Mouse (Mus musculus) layer of hippocampus, postnatal 25 days (tissue): ENCODE data around the gene Il12rb1. TPM values are rescaled to one million over a fixed set of nuclear protein-coding genes. Genes with fewer than 3 reads are reported as not detected.
A peak's percentile ranks its signal among the peaks of the same experiment; 100 is the strongest.
"Not testable (repeated sequence)": the region's sequence is repeated elsewhere in the genome, so short reads cannot be mapped to it uniquely, and the experiment has no call there.

Source experiments
- DNase-seq, 2 experiments: peaks; one replicate each; pipeline ENCODE4 v3.0.0; 2022; ENCODE audit warnings: mixed read lengths in 2 of 2, low spot score in 1 of 2; ENCODE audit errors: extremely low spot score in 1 of 2
- total RNA-seq, 2 experiments: library from RNA; stranded (reverse); gene quantifications; 2 replicates each; pipeline ENCODE4 v1.2.3; 2021

Il12rb1 gene
- total RNA-seq, 2 experiments from 2014 or later = 0.94 to 1.4 TPM

DNA sequence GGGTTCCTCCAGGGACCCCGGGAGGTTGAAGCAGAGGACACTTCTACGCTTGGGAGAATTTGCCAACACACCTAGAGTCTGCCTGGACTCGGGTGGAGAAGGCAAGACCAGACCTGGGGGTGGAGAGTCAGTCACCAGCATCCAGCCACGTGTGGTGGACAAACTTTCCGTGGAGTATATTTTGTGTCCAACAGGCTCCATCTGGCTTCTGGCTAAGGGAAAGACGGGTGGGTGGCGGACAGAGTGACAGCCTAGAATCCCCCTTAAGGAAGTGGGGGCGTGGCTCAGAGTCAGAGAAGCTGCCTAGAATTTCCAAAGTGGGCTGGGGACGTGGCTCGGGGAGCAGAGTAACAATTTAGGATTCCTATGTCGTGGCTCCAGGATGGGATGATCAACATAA lies 13.7 kb downstream of the Il12rb1 start:
- no peak for DNase-seq

DNA sequence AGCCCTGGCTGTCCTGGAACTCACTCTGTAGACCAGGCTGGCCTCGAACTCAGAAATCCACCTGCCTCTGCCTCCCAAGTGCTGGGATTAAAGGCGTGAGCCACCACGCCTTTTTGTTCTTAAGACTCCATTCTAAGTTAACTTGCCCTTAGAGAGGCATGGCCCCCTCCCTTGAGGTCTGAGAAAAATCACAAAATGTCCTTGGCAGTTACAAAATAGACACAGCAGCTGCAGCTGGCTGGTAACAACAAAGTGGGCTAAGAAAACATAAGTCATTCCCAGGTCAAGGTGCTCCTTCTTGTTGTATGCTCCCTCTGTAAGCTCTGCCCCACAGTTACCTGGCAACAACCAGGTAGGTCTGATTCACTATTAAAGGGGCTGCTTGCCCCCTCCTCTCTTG lies 14.3 kb downstream of the Il12rb1 start:
- not testable (repeated sequence) for DNase-seq

DNA sequence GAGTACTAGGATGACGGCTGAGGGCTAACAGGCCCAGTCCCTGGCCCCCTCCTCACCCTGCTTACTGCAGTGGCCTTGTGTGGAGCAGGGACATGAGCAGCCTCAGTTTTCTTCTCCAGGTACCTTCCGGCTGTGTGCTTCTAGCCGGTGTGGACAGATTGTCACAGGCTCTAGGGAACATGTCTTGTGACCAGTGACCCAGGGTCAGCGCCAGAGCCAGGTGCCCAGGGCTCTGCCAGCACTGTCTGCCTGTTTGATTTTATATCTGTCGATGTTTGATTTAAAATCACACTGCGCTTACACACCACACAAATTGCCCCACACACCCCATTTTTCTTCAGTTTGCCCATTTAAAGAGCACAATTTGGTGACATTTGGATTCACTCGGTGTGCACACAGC lies 15.6 kb downstream of the Il12rb1 start:
- DNase-seq = no peak

DNA sequence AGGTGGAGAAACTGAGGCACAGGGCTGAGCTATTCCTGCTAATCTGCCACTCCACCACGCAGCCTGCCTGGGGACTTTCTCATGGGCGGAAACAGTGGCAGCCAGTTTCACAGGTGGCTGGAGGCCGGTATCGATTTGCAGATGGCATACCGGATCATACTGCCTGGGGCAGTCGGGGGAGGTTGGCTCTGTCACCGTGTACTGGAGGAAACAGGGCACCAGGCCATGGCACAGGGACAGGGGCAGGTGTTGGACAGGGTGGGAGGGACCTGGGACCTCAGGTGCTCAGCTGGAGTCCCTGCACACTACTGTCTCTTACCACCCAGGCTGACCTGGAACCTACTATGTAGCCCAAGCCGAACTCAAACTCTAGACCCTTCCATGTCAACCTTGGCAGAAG lies 17.6 kb downstream of the Il12rb1 start:
- no peak for DNase-seq

DNA sequence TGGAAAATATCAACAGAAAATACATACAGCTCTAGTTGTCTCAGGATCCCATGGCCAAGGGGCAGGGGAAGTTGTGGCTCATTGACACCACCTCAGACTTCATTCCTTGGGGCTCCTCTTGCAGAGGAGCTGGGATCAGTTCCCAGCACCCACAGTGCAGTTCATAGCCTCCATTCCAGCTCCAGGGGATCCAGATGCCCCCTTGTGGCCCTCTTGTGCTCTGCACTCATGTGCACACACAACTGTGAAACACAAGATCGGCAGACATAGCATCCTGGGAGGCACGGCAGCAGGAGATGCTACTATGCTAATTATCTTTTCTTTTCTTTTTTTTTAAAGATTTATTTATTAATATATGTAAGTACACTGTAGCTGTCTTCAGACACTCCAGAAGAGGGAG lies 18.8 kb downstream of the Il12rb1 start:
- no peak for DNase-seq

DNA sequence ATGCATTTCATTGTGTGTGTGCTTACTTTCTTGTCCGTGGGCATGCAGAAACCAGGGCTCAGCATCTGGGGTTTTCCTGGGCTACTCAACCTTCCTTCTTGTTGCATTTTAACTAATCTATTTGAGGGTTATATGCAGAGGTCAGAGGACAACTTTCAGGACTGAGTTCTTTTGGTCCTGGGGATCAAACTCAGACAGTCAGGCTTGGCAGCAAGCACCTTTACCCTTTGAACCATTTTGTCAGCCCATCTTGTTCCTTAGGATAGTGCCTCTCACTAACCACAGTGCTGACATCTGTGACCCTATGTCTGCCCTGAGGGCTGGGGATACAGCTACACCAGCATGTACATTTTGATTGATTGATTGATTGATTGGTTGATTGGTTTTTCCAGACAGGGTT lies 19.5 kb downstream of the Il12rb1 start:
- DNase-seq = no peak

DNA sequence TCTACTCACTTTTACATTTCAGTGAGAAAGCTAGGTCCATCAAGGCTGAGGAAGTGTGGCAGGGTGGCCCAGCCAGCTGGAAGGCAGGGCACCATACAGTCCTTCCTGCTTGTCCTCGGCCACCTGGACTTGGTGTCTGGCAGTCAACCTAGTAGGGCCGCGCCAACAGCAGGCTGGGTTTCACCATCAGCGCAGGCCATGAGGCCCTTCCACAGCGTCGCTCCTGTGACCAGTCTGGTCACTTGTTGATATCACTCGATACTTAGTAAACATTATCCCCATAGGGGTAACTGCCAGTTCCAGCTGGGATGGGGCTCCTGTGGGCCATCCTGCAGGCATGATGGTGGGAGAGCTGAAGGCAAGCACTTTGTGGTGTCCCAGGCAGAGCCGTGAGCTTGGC lies 23.3 kb downstream of the Il12rb1 start:
- DNase-seq = no peak

DNA sequence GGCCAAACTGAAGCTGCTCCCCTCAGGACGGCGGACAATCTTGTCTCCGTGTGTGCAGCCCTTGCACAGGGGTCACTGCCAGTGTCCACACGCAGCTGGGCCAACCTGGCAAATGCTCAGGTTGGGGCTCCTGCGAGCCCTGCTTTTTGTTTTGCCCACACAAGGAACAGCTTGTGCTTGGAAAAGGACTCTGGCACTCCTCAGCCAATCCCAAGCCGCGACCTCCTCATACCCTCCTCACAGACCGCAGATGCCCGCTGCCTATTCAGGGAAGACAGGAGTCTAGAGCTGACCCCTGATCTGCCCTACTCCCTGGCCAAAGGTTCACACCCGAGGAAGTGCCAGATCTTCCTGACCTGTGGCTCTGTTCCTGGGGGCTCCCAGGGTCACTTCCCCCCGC lies 24.1 kb downstream of the Il12rb1 start:
- no peak for DNase-seq

DNA sequence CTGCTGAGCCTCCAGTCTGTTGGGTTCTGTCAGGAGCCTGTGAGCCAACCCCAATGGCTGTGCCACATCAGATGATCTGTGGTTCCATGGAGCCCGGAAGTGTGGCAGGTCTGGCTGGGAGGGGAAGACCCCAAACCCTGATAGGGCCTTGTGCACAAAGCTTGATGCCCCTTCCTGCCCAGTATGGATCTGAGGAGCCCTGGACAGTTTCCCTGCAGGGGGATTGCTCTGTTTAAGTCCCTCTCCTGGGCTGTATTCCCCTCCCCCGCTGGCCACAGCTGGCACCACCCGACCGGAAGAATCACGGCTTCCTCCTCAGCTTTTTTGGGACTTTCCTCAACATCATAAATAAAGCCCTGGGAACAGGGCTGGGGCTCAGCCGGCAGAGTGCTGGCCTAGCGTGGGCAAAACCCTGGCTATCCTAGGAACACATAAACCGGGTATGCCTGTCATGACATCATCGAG lies 24.8 kb downstream of the Il12rb1 start:
- DNase-seq = no peak

DNA sequence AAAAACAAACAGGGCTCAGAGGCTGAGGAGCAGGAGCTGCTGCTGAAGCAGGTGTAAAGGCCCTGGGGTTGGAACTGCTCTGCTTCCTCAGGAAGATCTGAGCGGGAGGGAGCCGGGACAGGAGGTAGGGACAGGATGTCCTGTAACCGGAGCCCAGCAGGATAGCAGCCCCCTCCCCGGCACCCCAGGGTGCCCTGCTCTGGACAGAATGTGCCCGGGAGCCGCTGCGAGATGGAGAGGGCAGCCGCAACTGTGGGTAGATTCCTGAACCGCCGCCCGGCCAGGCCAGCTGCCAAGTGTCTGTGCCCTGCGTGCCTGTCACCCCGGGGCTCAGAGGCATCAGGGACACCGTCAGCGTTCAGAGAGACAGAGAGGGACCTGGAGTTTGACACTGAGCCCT lies 25.3 kb downstream of the Il12rb1 start:
- DNase-seq = peak in 1 of 2 experiments; percentile 40

DNA sequence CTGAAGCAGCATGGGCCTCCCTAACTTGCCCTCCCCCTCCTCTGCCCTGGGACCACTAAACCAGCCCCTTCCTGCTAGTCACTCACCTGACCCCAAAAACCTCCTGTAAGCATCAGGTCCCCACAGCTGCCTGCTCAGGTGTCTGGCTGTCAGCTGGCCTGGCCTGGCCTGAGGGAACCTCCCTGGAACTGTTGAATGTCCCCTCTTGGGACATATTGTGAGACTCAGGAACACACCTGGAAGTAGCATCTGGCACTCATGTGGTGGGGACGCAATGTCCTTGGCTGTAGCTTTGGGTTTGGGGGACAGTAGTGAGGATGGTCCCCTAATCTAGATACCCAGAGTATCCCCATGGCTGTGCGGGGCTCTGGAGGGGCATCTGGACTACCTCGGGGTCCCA lies 25.8 kb downstream of the Il12rb1 start:
- no peak for DNase-seq

DNA sequence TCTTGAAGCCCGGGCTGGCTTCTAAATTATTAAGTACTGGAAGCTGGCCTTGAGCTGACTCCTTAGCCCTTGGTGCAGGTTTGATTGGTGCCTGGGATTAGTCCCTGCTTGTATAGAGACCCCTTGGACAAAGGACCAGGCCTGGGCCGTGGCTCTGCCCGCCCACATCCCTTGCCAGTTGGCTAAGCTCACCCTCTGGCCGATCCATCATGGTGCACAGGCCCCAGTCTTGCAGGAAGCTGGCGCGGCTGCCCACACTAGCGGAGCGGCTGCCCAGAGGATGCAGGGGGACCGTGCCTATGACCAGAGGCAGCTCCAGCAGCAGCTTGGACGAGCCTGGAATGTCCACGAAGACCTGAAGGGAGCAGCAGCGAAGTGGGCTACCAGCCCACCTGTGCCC lies 28.4 kb downstream of the Il12rb1 start:
- no peak for DNase-seq

DNA sequence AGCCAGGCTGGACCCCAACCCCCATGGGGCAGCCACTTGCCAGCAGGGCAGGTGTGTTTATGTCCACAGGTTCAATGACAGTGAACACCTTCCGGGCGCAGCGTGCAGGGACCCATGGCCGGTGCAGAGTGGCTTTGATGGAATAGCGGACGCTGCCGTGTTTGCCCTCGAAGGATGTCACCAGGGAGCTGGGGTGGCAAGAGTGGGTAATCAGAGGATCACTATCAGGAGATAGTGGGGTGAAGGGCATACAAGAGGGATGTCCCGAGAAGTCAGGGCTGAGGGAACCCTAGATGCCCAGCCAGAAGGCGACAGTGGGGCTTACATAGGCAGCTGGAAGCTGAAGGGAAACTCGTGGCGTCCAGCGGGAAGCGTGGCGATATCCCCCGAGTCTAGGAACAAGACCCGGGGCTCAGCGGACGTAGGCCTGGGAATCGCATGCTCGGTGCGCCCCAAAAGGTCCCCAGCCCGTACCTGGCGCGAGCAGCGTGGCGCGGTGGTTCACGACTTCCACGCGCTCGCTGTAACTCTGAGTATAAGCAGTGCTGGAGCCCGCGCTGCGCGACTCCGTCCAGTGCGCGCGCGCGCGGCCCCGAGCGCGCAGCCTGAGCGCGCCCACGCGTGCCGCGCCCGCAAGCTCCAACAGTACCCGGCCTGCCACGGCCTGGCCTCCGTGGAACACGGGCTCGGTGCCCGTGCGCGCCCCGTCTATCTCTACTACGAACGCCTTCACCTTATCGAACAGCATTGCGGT lies 30.6 kb downstream of the Il12rb1 start:
- peak in 1 of 2 experiments; percentile 27 for DNase-seq

DNA sequence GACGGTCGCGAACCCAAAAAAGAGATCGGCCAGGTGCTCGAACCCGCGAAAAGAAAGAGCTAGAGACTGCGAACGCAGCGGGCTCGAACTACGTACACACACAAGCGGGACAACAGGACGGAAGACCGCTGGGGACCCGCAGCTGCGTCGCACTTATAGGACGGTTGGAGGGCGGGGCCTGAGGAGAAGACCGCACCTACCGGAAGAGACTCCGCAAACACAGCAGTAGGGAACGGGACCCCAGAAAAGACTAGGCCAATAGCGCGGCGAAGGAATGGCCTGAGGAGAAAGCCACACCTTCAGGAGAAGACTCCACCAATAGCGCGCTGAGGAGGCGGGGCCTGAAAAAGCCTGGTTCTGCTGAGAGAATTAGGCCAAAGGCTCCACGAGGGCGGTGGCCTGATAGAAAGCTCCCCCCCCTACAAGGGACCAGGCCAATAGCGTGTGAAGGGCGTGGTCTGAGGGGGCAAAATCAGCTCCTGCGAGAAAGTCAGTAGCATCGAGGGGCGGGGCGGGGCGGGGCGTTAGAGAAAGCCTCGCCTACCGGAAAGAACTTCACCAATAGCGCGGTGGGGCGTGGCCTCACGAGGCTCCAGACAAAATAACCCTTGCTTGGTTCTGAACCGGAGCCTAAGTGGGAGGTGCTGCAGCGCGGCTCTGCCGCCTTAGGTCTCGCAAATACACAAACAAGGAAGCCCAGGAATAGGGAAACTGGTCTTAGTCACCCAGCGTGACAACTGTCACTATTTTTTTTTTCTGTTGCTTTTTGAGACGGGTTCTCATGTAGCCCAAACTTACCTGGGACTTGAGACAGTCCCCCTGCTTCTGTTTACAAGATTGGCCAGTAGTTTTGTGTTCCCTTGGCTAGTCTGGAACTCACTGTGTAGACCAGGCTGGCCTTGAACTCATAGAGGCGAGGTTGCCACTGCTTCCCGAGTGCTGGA lies 31.4 kb downstream of the Il12rb1 start, which contains the start of gene Arrdc2:
TSS of gene Arrdc2 (minus strand) at position 313 of the 944 bp plus-strand sequence.
- DNase-seq = peak; percentile 84 to 89

DNA sequence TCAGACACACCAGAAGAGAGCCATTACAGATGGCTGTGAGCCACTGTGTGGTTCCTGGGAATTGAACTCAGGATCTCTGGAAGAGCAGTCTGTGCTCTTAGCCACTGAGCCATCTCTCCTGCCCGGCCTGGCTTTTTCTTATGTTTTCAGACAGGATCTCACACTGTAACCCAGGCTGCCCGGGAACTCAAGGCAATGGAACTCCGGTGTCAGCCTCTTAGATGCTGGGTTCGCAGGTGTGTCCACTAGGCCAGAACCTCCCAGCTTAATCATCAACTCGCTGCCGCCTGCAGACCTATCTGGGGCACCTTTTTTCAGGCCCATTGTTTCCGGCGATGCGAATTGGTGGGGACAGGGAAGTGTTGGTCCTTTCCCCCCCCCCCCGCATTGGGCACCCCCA lies 32.3 kb downstream of the Il12rb1 start:
- no peak for DNase-seq

DNA sequence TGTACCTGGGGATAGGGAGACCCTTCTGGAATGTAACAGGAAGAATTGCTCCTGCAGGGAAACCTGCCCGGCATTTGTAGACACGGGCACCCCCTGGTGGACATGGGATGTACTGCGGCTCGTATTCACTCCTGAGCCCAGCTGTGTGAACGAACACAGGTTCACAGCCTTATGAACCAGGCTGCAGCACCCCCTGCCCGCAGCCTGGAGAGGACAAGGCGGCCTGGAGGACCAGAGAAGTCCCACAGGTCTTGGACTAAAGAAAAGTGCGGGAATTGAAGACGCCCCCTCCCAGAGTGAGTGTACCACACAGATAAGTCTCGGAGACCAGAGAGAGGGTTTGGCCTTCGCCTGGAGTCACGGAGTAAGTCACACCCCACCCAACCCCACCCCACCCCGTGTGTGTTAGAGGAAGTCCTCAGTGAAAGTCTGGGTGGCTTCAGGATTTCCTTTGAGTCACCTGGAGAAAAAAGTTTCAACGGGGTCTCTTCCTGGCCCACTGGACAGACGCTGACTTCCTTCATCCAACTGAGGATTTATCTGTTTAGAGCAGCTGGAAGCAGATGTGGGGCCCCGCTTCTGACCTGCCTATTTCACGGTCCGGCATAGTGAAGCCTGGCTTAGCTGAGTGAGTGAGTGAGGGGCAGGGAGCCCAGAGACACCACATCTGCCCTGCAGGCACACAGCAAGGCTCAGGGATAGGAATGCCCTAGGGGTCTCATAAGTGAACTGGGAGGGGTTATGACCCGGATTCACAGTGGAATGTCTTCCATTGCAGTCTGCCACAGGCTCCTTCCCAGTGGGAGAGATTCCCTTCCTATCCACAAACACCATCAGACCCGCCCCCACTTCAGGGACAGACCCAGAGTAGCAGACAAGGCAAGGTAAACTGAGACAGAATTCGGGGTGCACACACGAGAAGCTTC lies 33.2 kb downstream of the Il12rb1 start:
- DNase-seq = peak; percentile 96 to 99

DNA sequence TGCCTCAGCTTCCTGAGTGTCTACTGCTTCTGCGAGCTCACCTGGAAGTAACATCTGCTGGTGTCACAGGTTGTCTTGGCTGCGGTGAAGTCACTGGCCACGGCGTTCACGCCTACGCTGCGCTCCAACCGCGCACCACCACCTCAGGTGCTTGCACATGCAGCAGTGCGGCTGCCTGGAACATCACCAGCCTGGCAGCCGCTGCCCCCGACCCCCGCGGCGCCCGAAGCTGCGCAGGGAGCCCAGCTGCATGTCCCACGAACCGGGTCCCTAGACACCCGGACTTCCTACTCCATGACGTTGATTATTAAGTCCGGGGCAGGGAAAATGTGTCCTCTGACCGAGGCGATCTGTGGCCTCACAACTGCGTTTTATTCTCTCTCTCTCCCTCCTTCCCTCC lies 34.2 kb downstream of the Il12rb1 start:
- no peak for DNase-seq

DNA sequence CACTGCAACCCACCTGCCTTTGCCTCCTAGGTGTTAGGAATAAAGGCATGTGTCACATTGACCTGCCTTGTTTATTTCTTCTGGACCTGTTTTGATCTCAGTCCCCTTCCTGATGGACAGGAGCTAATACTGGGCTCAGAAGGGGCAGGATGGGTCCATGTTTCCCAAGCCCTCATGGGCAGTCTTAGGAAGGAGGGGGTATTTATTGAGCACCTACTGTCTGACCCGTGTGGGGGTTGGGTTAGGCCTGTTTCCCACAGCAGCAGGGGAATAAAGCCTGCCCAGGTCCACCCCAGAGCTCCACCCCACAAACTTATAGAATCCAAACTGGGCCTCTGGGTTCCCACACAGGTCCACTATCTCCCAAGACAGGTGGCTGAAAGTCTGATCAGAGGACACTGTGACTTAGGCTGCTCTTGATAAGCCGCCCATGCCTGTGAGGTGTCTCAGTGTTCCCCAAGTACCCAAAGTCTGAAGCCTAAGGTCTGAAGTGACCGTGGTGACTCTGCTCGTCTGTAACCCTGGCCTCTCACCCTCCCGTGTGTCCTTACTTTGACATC lies 35.0 kb downstream of the Il12rb1 start:
- DNase-seq = no peak

DNA sequence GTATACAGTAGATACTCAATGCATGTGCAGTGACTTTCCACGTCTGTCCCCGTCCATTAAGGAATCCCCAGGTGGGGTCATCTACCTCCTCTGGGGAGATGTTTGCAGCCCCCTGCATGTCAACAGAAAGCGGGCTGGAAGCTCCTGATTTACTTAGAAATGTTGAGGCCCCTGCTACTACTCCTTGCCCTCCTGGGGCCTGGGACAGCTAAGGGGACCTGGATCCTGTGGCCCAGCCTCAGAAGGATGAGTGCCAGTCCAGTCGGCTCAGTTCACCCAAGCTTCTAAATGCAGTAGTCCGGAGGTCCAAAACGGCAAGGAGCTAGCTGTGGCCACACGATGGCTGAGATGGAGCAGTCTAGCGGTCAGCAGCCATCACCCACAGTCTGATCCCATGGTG lies 35.7 kb downstream of the Il12rb1 start:
- no peak for DNase-seq

DNA sequence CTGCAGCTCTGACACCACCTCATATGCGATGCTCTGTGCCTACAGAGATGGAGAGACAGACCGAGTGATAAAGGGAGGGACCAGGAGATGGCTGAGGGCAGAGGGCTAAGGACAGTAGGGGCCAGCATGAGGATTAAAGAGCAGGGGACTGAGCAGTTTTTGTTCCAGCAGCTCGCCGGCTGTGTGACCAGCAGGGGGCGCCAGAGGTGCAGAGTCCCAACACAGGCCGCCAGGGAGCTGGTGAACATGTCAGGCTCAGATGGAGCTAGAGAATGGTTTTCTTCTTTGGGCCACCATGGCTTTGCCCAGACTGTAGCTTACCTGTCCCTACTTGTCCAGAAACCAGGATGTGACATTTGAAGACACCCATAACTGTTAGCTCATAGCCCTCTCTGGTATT lies 36.3 kb downstream of the Il12rb1 start:
- peak; percentile 90 to 98 for DNase-seq
